Mouse (Mus musculus) skeletal muscle tissue, adult 2 months (tissue): ENCODE data around the gene Pknox2.

Source experiments
- DNase-seq: peaks from one replicate; pipeline ENCODE4 v3.0.0-alpha.2; 2012; ENCODE audit warnings: low read depth, low spot score

The Pknox2 gene

DNA sequence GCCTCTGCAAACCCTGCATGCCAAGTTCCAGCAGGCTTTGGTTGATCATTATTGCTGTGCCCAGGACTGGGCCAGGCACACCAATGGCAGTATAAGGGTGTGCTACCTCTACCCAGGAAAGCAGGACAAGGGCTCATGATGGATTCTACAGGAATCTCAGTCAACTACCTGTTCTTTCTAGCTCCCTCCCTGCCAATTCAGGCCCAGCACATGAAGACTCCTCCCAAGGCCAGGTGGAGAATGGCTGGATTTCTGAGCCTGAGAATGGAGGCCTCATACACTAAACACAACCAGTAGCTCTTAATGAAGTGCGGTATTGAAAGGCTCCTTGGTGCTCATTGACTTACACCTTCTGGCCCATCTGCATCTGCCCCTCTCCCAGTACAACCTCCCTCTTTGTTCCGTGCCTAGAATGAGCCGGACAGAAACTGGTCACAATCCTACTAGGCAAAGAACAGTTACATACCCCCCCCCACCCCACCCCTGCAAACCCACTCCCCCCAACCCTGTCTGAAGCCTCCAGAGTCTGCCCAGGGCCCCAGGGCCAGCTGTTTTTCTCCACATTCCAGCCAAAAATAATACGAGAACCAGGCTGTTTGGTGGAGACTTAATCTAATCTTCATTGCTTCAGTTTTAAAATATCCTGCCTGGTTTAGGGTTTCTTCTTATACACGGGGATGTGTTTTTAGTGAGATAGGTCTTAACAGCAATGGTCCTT is 6.6 kb downstream of the Pknox2 start:
- no peak for DNase-seq

DNA sequence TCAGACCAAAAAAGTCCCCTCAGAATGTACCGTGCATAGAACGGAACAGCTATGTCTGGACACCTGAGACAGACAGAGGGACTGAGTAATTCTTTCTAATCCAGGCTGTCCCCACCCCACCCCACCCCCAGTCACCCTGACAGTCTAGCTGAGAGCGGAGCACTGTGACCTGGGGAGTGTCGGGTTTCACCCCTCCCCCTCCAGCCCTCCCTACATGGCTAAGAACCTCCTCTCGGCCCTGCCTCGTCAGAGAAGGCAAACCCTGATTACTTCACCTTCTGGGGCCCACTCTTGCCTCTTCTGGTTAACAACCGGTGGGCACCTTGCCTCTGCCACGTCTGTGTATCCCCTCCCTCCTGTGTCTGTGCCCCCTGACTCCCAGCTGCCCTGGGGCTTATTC is 7.7 kb downstream of the Pknox2 start:
- DNase-seq = peak; percentile 88

DNA sequence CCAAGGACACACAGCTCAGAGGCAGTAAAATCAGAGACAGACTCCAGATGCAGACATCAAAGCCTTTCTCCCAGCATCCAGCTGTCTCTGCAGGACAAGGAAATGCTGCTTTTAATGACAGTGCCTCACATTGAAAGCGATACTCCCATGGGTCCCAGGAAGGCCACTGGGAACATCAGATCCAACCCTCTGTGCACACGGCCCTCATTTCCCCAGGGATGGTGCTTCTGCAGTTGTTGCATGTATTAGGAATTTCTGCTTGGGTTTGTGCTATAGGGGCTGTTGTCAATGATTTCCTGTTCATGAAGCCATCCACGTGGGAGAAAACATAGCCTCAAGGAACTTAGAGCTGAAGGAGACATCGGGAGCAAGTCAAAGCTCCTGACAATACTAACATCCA is 8.3 kb downstream of the Pknox2 start:
- no peak for DNase-seq

- no peak for DNase-seq
These were observed 10.9 kb downstream of the Pknox2 start for GRCm38 (mm10) chr9:37136340-37136739.

- DNase-seq = no peak
These were observed 13.7 kb downstream of the Pknox2 start for GRCm38 (mm10) chr9:37133495-37133894.

DNA sequence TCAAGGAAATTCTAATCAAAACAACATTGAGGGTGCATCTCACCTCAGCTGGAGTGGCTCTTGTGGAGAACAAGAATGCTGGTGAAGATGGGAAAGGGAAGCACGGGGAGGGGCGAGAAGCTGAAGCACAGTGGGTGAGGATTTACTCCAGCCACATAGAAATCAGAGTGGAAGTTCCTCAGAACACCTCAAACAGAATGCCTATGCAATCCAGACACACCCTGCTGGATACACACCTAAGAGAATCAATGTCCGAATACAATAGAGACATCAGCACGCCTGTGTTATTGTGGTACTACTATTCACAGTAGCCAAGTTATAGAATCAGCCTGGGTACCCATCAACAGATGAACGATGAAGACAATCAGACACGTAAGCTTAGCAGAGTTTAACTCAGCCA is 18.2 kb downstream of the Pknox2 start:
- DNase-seq = no peak

DNA sequence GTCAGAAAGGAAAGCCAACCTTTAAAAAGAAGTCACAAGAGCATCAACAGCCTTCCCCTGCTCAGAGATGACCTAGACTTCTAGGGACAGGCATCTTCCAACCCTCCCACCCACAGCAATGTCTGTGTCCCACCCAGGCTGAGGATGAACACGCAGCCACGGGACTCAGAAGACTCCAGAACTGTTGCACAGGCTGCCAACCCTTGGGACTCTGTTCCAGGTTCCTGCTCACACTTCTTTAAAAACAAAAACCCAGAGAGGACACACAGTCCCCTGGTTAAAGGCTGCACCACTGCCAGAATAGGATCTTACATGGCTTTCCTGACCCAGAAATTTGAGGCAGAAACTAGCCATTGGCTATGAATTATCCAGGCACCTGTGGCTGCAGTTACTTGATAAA is 21.0 kb downstream of the Pknox2 start:
- DNase-seq = peak; percentile 51

- no peak for DNase-seq
These were observed 22.3 kb downstream of the Pknox2 start for GRCm38 (mm10) chr9:37124696-37125480.

DNA sequence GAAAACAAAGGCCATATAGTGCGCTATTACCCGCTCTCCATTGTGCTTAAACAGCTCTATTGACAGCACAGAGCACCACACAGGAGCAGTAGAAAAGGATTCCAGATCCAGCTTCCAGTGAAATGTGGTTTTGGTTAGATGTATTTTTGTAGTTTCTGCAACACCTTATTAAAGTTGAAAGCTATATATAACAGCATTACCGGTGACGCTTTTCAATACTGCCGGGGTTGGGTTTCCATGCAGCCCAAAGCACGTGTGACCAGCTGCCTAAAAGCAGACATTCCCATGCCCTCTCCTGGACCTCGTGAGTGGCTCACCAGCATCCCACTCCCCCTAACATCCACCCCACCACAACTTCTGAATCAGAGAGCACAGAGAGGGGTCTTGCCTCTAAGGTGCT is 23.8 kb downstream of the Pknox2 start:
- DNase-seq = no peak

- DNase-seq = no peak
These were observed 24.2 kb downstream of the Pknox2 start for GRCm38 (mm10) chr9:37122971-37123370.

- DNase-seq = peak; percentile 85
These were observed 24.8 kb downstream of the Pknox2 start for GRCm38 (mm10) chr9:37122381-37122780.

DNA sequence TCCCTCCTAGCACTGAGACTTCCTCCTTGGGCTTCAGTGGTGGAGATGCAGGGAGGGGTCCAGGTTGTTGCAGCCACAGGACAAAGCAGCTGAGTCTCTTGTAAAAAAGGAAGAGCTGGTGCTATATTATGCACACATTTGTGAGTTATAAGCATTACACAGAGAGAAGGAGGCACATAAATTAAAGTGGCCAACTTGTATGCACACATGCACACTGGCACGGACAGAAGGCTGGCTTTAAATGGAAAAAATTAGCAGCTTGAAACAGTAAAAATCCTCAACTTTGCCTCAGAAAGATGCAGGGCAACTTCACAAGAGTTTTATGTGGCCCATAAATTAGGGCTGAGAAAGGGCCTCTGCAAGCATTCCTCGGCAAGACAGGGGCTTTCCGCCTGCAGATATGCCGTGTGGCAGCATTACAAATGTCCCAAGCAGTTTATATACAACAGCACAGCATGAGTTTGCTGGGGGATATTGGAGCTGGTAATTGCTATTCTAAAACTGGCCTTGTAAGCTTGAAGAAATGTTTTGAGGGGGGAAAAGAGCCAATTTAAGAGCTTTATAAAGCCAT is 25.4 kb downstream of the Pknox2 start:
- no peak for DNase-seq

DNA sequence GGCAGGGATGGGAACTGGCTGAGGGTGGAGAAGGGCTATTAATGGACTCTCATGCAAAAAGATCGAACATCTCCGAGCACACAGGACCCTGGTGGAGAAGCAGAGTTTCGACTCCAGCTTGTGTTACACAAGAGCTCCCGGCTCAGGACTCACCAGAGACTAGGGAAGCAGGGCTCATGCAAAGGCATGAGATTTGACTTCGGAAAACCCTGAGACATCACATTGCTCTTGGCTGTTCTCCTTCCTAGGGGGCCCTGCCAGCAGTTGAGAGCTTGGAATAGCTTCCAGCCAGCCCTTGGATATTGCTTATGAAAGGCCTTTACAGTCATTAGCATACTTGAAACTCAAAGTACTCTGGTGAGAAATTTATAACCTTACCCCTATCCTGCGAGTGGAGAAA is 26.4 kb downstream of the Pknox2 start:
- DNase-seq = peak; percentile 95

- no peak for DNase-seq
These were observed 29.7 kb downstream of the Pknox2 start for GRCm38 (mm10) chr9:37117529-37117928.

- DNase-seq = no peak
These were observed 30.4 kb downstream of the Pknox2 start for GRCm38 (mm10) chr9:37116632-37117413.

- DNase-seq = no peak
These were observed 31.4 kb downstream of the Pknox2 start for GRCm38 (mm10) chr9:37115820-37116219.

- DNase-seq = peak; percentile 50
These were observed 32.6 kb downstream of the Pknox2 start for GRCm38 (mm10) chr9:37114286-37115267.

- no peak for DNase-seq
These were observed 39.7 kb downstream of the Pknox2 start for GRCm38 (mm10) chr9:37107546-37107945.

- no peak for DNase-seq
These were observed 40.4 kb downstream of the Pknox2 start for GRCm38 (mm10) chr9:37106808-37107207.

DNA sequence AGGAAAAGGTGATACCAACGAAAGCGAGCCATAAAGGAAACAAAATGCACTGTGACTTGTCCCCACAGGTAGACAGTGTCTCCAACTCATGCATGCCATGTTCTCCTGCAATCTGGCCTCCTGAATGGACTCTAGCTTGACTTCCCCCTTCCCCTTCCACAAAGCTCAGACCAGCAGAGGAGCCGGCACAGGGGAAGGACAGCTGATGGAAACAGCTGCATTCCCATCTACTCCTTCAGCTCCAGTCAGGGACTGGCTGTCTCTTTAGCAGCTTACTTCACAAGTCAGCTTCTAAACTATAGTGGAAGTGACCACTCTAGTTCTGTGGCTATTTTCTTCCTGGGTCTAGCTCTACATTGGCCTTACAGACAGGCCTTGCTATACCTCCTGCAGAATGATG is 43.0 kb downstream of the Pknox2 start:
- DNase-seq = no peak

GRCm38 (mm10) chr9:37103778-37104177 is 43.4 kb downstream of the Pknox2 start:
- no peak for DNase-seq
